Mouse (Mus musculus) midbrain, embryonic 16.5 days (tissue): Measurements from ENCODE around the gene Anapc11. TPM values are rescaled to one million over a fixed set of nuclear protein-coding genes. Genes with fewer than 3 reads are reported as not detected.
A peak's percentile ranks its signal among the peaks of the same experiment; 100 is the strongest.

ENCODE experiments used
- ATAC-seq: fragments of 200-750 bp; cut with Nextera tagmentation; 2 replicates; pipeline ENCODE4 v1.8.0; 2017; ENCODE audit warnings: moderate TSS enrichment
- H3K27ac ChIP-seq: fragments of 300-500 bp; sonication (generic); 2 replicates; pipeline ENCODE4 v1.5.1; 2014; ENCODE audit warnings: mild to moderate bottlenecking, low read length, mixed read lengths
- H3K27me3 ChIP-seq: fragments of 300-500 bp; sonication (generic); 2 replicates; pipeline ENCODE4 v1.6.1; 2014; ENCODE audit warnings: low read depth, low read length, mixed read lengths; ENCODE audit not compliant: control insufficient read depth, insufficient read depth
- H3K36me3 ChIP-seq: fragments of 300-500 bp; sonication (generic); 2 replicates; pipeline ENCODE4 v1.6.1; 2014; ENCODE audit warnings: mild to moderate bottlenecking, low read length, moderate library complexity, mixed read lengths; ENCODE audit not compliant: control insufficient read depth, insufficient read depth
- H3K4me1 ChIP-seq: fragments of 300-500 bp; sonication (generic); 2 replicates; pipeline ENCODE4 v1.6.1; 2014; ENCODE audit warnings: mild to moderate bottlenecking, low read length, mixed read lengths; ENCODE audit not compliant: control insufficient read depth, insufficient read depth
- H3K4me2 ChIP-seq: fragments of 300-500 bp; sonication (generic); 2 replicates; pipeline ENCODE4 v1.6.1; 2014; ENCODE audit warnings: mild to moderate bottlenecking, low read length, mixed read lengths
- H3K4me3 ChIP-seq: fragments of 300-500 bp; sonication (generic); 2 replicates; pipeline ENCODE4 v1.5.1; 2014; ENCODE audit warnings: low read depth, mild to moderate bottlenecking, low read length, moderate library complexity, mixed read lengths
- H3K9ac ChIP-seq: fragments of 300-500 bp; sonication (generic); 2 replicates; pipeline ENCODE4 v1.6.1; 2014; ENCODE audit warnings: low read depth, low read length, mixed read lengths
- H3K9me3 ChIP-seq: fragments of 300-500 bp; sonication (generic); replicated peaks from 2 replicates; pipeline ENCODE4 v1.6.1; 2014; ENCODE audit warnings: mild to moderate bottlenecking, low read length, mixed read lengths; ENCODE audit not compliant: control insufficient read depth, poor library complexity, severe bottlenecking
- WGBS: fragments of 180-500 bp; shearing (Covaris S2); extraction: QIAGEN DNeasy Blood & Tissue Kit; methylation state at CpG from one replicate; pipeline ENCODE4 v1.1.7; 2014; 5-methylcytosine and 5-hydroxymethylcytosine counted together
- polyA plus RNA-seq: library from polyadenylated mRNA; unstranded; fragments of >200 nt; fragmentation: Nextera tagmentation; extraction: Ambion mirVana; gene quantifications from 2 replicates; pipeline ENCODE4 v1.2.1, GENCODE M21; 2015

Anapc11 gene
- polyA plus RNA-seq, 1 experiment from 2014 or later, result 196 TPM

- no peak overlapping the region for H3K4me2 ChIP-seq
- no peaks in the 10 kb centered on the region for H3K27me3 ChIP-seq
- WGBS, result 95% methylated on average over 6 of the region's 6 CpGs
- H3K27ac ChIP-seq, result no peak overlapping the region
- H3K4me1 ChIP-seq, result no peaks in the 10 kb centered on the region
- no peak for ATAC-seq
- no peak overlapping the region for H3K9ac ChIP-seq
- H3K9me3 ChIP-seq, result no peaks in the 10 kb centered on the region
- H3K36me3 ChIP-seq, result peaks cover 26% of the 10 kb centered on the region
- H3K4me3 ChIP-seq, result no peak overlapping the region
Observed at GRCm38 (mm10) chr11:120588531-120588930, 9.7 kb upstream of the Anapc11 start.

GRCm38 (mm10) chr11:120597240-120598235 lies 683 bp upstream of the Anapc11 start:
- H3K27me3 ChIP-seq, result no peaks in the 10 kb centered on the region
- H3K36me3 ChIP-seq, result peaks cover 28% of the 10 kb centered on the region
- peak overlapping the region; percentile 88 for H3K27ac ChIP-seq
- peak overlapping the region; percentile 71 for H3K4me3 ChIP-seq
- H3K4me2 ChIP-seq, result peak overlapping the region; percentile 92
- WGBS, result 4% methylated on average over 91 of the region's 99 CpGs
- H3K4me1 ChIP-seq, result peaks cover 20% of the 10 kb centered on the region
- H3K9ac ChIP-seq, result peak overlapping the region; percentile 97
- no peaks in the 10 kb centered on the region for H3K9me3 ChIP-seq
- ATAC-seq, result peak; percentile 69

- Histone ChIP-seq H3K4me1 (peaks cover 20% of the 10 kb centered on the region), H3K9me3 (no peaks in the 10 kb centered on the region), H3K4me3 (peak overlapping the region; percentile 71), H3K4me2 (peak overlapping the region; percentile 90), H3K36me3 (peaks cover 23% of the 10 kb centered on the region), H3K27me3 (no peaks in the 10 kb centered on the region), H3K9ac (peak overlapping the region; percentile 97), H3K27ac (peak overlapping the region; percentile 88)
- ATAC-seq, result no peak
- 49% methylated on average over 17 of the region's 17 CpGs for WGBS
Observed at GRCm38 (mm10) chr11:120598990-120599549, 849 bp downstream of the Anapc11 start.

- H3K9ac ChIP-seq, result no peak overlapping the region
- H3K27ac ChIP-seq, result no peak overlapping the region
- no peak for ATAC-seq
- no peaks in the 10 kb centered on the region for H3K27me3 ChIP-seq
- H3K4me3 ChIP-seq, result no peak overlapping the region
- H3K4me1 ChIP-seq, result peaks cover 20% of the 10 kb centered on the region
- no peak overlapping the region for H3K4me2 ChIP-seq
- 95% methylated on average over 3 of the region's 3 CpGs for WGBS
- no peaks in the 10 kb centered on the region for H3K9me3 ChIP-seq
- peaks cover 18% of the 10 kb centered on the region for H3K36me3 ChIP-seq
Observed at GRCm38 (mm10) chr11:120600716-120601115, 2.5 kb downstream of the Anapc11 start.

GRCm38 (mm10) chr11:120603545-120603944 lies 5.3 kb downstream of the Anapc11 start:
- ATAC-seq, result no peak
- Histone ChIP-seq H3K4me1 (peaks cover 10% of the 10 kb centered on the region), H3K4me3 (no peak overlapping the region), H3K4me2 (no peak overlapping the region), H3K36me3 (peaks cover 11% of the 10 kb centered on the region), H3K9ac (no peak overlapping the region), H3K9me3 (no peaks in the 10 kb centered on the region), H3K27me3 (no peaks in the 10 kb centered on the region), H3K27ac (no peak overlapping the region)
- 85% methylated on average over 2 of the region's 2 CpGs for WGBS

- Histone ChIP-seq H3K9ac (no peak overlapping the region), H3K9me3 (no peaks in the 10 kb centered on the region), H3K36me3 (peaks cover 17% of the 10 kb centered on the region), H3K27me3 (no peaks in the 10 kb centered on the region; the same call in 1 of the 2 replicates), H3K4me2 (no peak overlapping the region), H3K4me3 (no peak overlapping the region), H3K4me1 (peaks cover 6% of the 10 kb centered on the region; the same call in 1 of the 2 replicates), H3K27ac (no peak overlapping the region)
- no peak for ATAC-seq
- WGBS, result 88% methylated on average over 7 of the region's 7 CpGs
Observed at GRCm38 (mm10) chr11:120605667-120606066, 7.4 kb downstream of the Anapc11 start.

- H3K27me3 ChIP-seq, result no peaks in the 10 kb centered on the region; the same call in 1 of the 2 replicates
- no peak overlapping the region for H3K9ac ChIP-seq
- no peak overlapping the region for H3K4me3 ChIP-seq
- H3K9me3 ChIP-seq, result no peaks in the 10 kb centered on the region
- no peak overlapping the region for H3K27ac ChIP-seq
- no peak overlapping the region for H3K4me2 ChIP-seq
- 84% methylated on average over 4 of the region's 4 CpGs for WGBS
- H3K4me1 ChIP-seq, result peaks cover 6% of the 10 kb centered on the region; the same call in 1 of the 2 replicates
- ATAC-seq, result no peak
- H3K36me3 ChIP-seq, result peaks cover 22% of the 10 kb centered on the region; the same call in 1 of the 2 replicates
Observed at GRCm38 (mm10) chr11:120606764-120607163, 8.5 kb downstream of the Anapc11 start.

- H3K9me3 ChIP-seq, result no peaks in the 10 kb centered on the region
- H3K4me2 ChIP-seq, result peak within 1 kb of the TSS; percentile 30; the same call in 1 of the 2 replicates
- peak within 1 kb of the TSS; percentile 38; the same call in 1 of the 2 replicates for H3K9ac ChIP-seq
- H3K4me1 ChIP-seq, result peaks cover 6% of the 10 kb centered on the region; the same call in 1 of the 2 replicates
- no peak within 1 kb of the TSS for H3K27ac ChIP-seq
- H3K36me3 ChIP-seq, result peaks cover 30% of the 10 kb centered on the region; the same call in 1 of the 2 replicates
- 7% methylated on average over 45 of the region's 45 CpGs for WGBS
- ATAC-seq, result no peak
- no peaks in the 10 kb centered on the region; the same call in 1 of the 2 replicates for H3K27me3 ChIP-seq
- H3K4me3 ChIP-seq, result 0 out of 2 replicates have a peak within 1 kb of the TSS, but pooled peaks have one; percentile 5
Observed at GRCm38 (mm10) chr11:120608241-120609034, 10.2 kb downstream of the Anapc11 start, which contains the start of gene Npb. Npb (plus strand) TSS chr11:120608477.
